Mouse (Mus musculus): ENCODE data around the gene Ipmk. TPM values are rescaled to one million over a fixed set of nuclear protein-coding genes. Genes with fewer than 3 reads are reported as not detected.

Gene Ipmk
- polyA plus RNA-seq, 1 experiment from 2014 or later, result 25.8 TPM

- no peaks in the 10 kb centered on the region for H3K27me3 ChIP-seq (ENCODE audit: control insufficient read depth, insufficient read depth, low read length)
- H3K36me3 ChIP-seq (ENCODE audit: control insufficient read depth, insufficient read depth, low read length), result no peaks in the 10 kb centered on the region
- no peak overlapping the region for H3K4me2 ChIP-seq (ENCODE audit: low read depth, low read length, severe bottlenecking)
- ATAC-seq (replicated peaks; ENCODE audit: low FRiP score), result no peak
- no peaks in the 10 kb centered on the region for H3K9me3 ChIP-seq (ENCODE audit: control insufficient read depth, low read length)
- DNase-seq (ENCODE audit: low spot score), result no peak
- no peak overlapping the region for H3K9ac ChIP-seq (ENCODE audit: low read length)
- no peak overlapping the region for H3K4me3 ChIP-seq (ENCODE audit: low read depth, low read length)
- no peak overlapping the region for H3K27ac ChIP-seq (ENCODE audit: low read depth, low read length)
- 0 out of 2 replicates have a peak, but pooled peaks cover 2% of the 10 kb centered on the region for H3K4me1 ChIP-seq (replicated peaks; ENCODE audit: control insufficient read depth, insufficient read depth, low read length)
- WGBS, result 92% methylated on average over 10 of the region's 10 CpGs
Measured at GRCm38 (mm10) chr10:71363858-71364257, 16.3 kb downstream of the Ipmk start.

DNA sequence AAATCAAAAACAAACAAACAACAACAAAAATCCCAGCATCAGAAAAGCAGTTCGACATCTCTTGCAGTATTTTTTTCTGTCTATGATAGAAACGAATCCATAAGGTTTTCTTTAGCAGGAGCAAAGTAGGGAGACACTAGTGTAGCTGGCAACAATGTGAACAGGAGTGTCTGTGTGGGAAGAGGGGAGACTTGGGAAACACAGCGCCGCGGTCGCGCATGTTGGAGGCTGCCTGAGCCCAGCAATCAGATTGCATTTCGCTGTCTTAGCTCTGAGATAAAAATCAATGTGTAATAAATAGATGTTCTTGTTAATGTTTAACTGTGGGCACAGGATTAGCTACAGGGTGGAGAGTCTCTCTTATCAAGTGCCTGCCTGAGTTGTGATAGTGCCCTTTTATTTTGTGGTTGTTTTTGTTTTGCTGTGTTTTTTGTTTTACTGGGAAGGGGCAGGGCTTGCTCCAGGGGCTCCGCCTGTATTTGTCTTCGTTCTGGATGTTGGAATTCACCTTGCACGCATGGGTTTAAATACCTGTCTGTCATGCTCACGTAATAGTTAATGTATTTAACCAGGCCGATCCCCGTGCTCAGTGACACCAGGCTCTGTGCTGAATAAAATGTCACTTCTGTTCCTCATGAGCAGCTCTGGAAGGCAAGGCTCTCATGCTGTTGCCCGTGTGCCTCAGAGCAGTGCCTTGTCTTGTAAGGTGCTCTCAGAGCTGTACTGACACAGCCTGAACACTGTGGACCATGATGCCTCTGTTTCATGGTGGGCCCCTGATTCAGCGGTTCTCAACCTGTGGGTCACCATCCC is 20.8 kb downstream of the Ipmk start:
- 93% methylated on average over 16 of the region's 16 CpGs for WGBS
- H3K9ac ChIP-seq (ENCODE audit: low read length), result no peak overlapping the region
- H3K4me2 ChIP-seq (ENCODE audit: low read depth, low read length, severe bottlenecking), result no peak overlapping the region
- no peak overlapping the region for H3K27ac ChIP-seq (ENCODE audit: low read depth, low read length)
- DNase-seq (ENCODE audit: low spot score), result no peak
- H3K36me3 ChIP-seq (ENCODE audit: control insufficient read depth, insufficient read depth, low read length), result no peaks in the 10 kb centered on the region
- no peaks in the 10 kb centered on the region for H3K27me3 ChIP-seq (ENCODE audit: control insufficient read depth, insufficient read depth, low read length)
- ATAC-seq (replicated peaks; ENCODE audit: low FRiP score), result no peak
- H3K9me3 ChIP-seq (ENCODE audit: control insufficient read depth, low read length), result no peaks in the 10 kb centered on the region
- H3K4me1 ChIP-seq (replicated peaks; ENCODE audit: control insufficient read depth, insufficient read depth, low read length), result no peaks in the 10 kb centered on the region
- no peak overlapping the region for H3K4me3 ChIP-seq (ENCODE audit: low read depth, low read length)

- H3K4me1 ChIP-seq (replicated peaks; ENCODE audit: control insufficient read depth, insufficient read depth, low read length), result no peaks in the 10 kb centered on the region
- DNase-seq (ENCODE audit: low spot score) (no peak), ATAC-seq (replicated peaks; ENCODE audit: low FRiP score) (no peak)
- WGBS, result 89% methylated on average over 3 of the region's 3 CpGs
- no peaks in the 10 kb centered on the region for H3K9me3 ChIP-seq (ENCODE audit: control insufficient read depth, low read length)
- no peaks in the 10 kb centered on the region for H3K27me3 ChIP-seq (ENCODE audit: control insufficient read depth, insufficient read depth, low read length)
- no peaks in the 10 kb centered on the region for H3K36me3 ChIP-seq (ENCODE audit: control insufficient read depth, insufficient read depth, low read length)
- H3K4me2 ChIP-seq (ENCODE audit: low read depth, low read length, severe bottlenecking), result no peak overlapping the region
- H3K4me3 ChIP-seq (ENCODE audit: low read depth, low read length), result no peak overlapping the region
- H3K9ac ChIP-seq (ENCODE audit: low read length), result no peak overlapping the region
- no peak overlapping the region for H3K27ac ChIP-seq (ENCODE audit: low read depth, low read length)
Measured at GRCm38 (mm10) chr10:71369466-71369865, 21.9 kb downstream of the Ipmk start.

DNA sequence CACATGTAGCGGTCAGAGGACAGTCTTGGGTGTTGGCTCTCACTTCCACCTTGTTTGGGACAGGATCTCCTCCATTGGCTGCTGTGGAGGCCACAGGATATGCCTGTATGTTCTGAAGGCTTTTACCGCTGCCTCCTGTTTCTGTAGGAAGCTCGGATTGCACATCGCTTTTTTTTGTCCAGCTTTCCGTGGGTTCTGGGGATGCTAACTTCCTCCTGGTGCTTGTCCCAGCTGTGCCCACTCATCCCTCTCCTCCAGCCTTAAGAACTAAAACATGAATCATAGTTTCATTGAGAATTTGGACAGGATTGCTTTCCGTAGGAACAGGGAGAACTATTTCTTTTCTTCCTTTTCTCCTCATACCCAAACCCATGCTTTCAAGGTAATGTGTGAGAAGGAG is 24.3 kb downstream of the Ipmk start:
- Histone ChIP-seq H3K4me3 (ENCODE audit: low read depth, low read length) (no peak overlapping the region), H3K9me3 (ENCODE audit: control insufficient read depth, low read length) (no peaks in the 10 kb centered on the region), H3K27ac (ENCODE audit: low read depth, low read length) (no peak overlapping the region), H3K4me1 (replicated peaks; ENCODE audit: control insufficient read depth, insufficient read depth, low read length) (no peaks in the 10 kb centered on the region), H3K36me3 (ENCODE audit: control insufficient read depth, insufficient read depth, low read length) (no peaks in the 10 kb centered on the region), H3K9ac (ENCODE audit: low read length) (no peak overlapping the region), H3K27me3 (ENCODE audit: control insufficient read depth, insufficient read depth, low read length) (no peaks in the 10 kb centered on the region), H3K4me2 (ENCODE audit: low read depth, low read length, severe bottlenecking) (no peak overlapping the region)
- WGBS, result 91% methylated on average over 6 of the region's 6 CpGs
- DNase-seq (ENCODE audit: low spot score) (no peak), ATAC-seq (replicated peaks; ENCODE audit: low FRiP score) (no peak)

GRCm38 (mm10) chr10:71373706-71374105 is 26.1 kb downstream of the Ipmk start:
- WGBS, result 93% methylated on average over 11 of the region's 11 CpGs
- no peaks in the 10 kb centered on the region for H3K27me3 ChIP-seq (ENCODE audit: control insufficient read depth, insufficient read depth, low read length)
- no peak overlapping the region for H3K4me2 ChIP-seq (ENCODE audit: low read depth, low read length, severe bottlenecking)
- H3K36me3 ChIP-seq (ENCODE audit: control insufficient read depth, insufficient read depth, low read length), result no peaks in the 10 kb centered on the region; the same call in 1 of the 2 replicates
- H3K4me1 ChIP-seq (replicated peaks; ENCODE audit: control insufficient read depth, insufficient read depth, low read length), result no peaks in the 10 kb centered on the region
- no peak for DNase-seq (ENCODE audit: low spot score)
- H3K27ac ChIP-seq (ENCODE audit: low read depth, low read length), result no peak overlapping the region
- H3K9me3 ChIP-seq (ENCODE audit: control insufficient read depth, low read length), result no peaks in the 10 kb centered on the region
- H3K9ac ChIP-seq (ENCODE audit: low read length), result no peak overlapping the region
- ATAC-seq (replicated peaks; ENCODE audit: low FRiP score), result no peak
- no peak overlapping the region for H3K4me3 ChIP-seq (ENCODE audit: low read depth, low read length)

DNA sequence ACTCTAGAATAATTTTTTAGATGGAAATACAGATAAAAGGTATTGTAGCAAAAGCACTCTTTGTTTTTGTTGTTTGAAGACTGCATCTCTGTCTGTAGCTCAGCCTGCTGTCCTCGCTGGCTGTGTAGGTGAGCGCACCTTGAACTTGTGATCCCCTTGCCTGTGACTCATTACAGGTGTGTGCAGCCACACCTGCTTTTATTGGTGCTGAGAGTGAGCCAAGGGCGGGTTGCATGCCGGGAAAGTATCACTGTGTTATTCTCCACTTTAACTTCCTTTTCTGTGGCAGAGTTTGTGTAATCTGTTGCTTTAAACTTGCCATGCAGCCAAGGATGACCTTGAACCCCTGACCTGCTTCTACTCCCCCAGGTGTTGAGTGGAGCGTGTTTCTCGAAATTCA is 28.5 kb downstream of the Ipmk start:
- DNase-seq (ENCODE audit: low spot score), result no peak
- no peaks in the 10 kb centered on the region; the same call in 1 of the 2 replicates for H3K36me3 ChIP-seq (ENCODE audit: control insufficient read depth, insufficient read depth, low read length)

DNA sequence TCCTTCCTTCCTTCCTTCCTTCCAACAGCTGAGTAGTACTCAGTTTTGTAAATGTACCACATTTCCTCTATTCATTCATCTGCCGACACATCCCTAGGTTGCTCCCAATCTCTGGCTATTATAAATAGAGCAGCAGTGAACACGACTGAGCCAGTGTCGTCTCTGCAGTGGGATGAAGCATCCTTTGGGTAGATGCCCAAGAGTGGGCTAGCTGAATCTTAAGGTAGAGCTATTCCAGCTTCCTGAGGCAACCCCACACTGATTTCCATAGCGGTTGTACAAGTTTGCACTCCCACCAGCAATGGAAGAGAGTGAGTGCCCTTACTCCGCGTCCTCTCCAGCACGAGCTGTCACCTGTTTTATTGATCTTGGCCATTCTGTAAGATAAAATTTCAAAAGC is 32.8 kb downstream of the Ipmk start:
- no peak overlapping the region for H3K9ac ChIP-seq (ENCODE audit: low read length)
- DNase-seq (ENCODE audit: low spot score), result no peak
- no peaks in the 10 kb centered on the region for H3K9me3 ChIP-seq (ENCODE audit: control insufficient read depth, low read length)
- WGBS, result 98% methylated on average over 7 of the region's 7 CpGs
- ATAC-seq (replicated peaks; ENCODE audit: low FRiP score), result no peak
- H3K27me3 ChIP-seq (ENCODE audit: control insufficient read depth, insufficient read depth, low read length), result no peaks in the 10 kb centered on the region
- no peaks in the 10 kb centered on the region; the same call in 1 of the 2 replicates for H3K36me3 ChIP-seq (ENCODE audit: control insufficient read depth, insufficient read depth, low read length)
- no peak overlapping the region for H3K4me2 ChIP-seq (ENCODE audit: low read depth, low read length, severe bottlenecking)
- no peak overlapping the region for H3K4me3 ChIP-seq (ENCODE audit: low read depth, low read length)
- no peaks in the 10 kb centered on the region for H3K4me1 ChIP-seq (replicated peaks; ENCODE audit: control insufficient read depth, insufficient read depth, low read length)
- no peak overlapping the region for H3K27ac ChIP-seq (ENCODE audit: low read depth, low read length)

More for the DNA sequence above, 28.5 kb downstream of the Ipmk start:
- no peaks in the 10 kb centered on the region for H3K9me3 ChIP-seq (ENCODE audit: control insufficient read depth, low read length)
- no peak overlapping the region for H3K9ac ChIP-seq (ENCODE audit: low read length)
- WGBS, result 92% methylated on average over 6 of the region's 6 CpGs
- H3K27ac ChIP-seq (ENCODE audit: low read depth, low read length), result no peak overlapping the region
- no peak overlapping the region for H3K4me2 ChIP-seq (ENCODE audit: low read depth, low read length, severe bottlenecking)
- ATAC-seq (replicated peaks; ENCODE audit: low FRiP score), result no peak
- H3K27me3 ChIP-seq (ENCODE audit: control insufficient read depth, insufficient read depth, low read length), result no peaks in the 10 kb centered on the region
- H3K4me1 ChIP-seq (replicated peaks; ENCODE audit: control insufficient read depth, insufficient read depth, low read length), result no peaks in the 10 kb centered on the region
- H3K4me3 ChIP-seq (ENCODE audit: low read depth, low read length), result no peak overlapping the region

DNA sequence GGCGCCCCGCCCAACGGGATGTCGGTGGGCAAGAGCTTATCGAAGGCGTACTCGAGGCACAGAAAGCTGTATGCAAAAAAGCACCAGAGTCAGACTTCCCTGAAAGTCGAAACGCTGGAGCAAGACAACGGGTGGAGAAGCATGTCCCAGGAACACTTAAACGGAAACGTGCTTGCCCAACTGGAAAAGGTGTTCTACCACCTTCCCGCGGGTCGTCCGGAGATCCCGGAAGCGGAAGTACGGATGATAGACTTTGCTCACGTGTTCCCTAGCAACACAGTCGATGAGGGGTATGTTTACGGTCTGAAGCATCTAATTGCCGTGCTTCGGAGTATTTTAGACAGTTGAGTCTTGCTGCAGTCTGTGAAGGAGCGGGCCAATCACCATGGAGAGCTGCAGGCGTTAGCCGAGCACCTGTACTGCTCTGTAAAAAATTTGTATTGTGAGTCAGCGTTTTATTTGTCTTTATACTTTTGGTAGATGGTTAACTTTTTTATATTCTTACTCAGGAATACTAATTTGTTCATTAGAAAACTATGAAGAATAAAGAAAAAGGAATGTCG is 34.0 kb downstream of the Ipmk start:
- ATAC-seq (replicated peaks; ENCODE audit: low FRiP score), result no peak
- Histone ChIP-seq H3K9me3 (ENCODE audit: control insufficient read depth, low read length) (no peaks in the 10 kb centered on the region), H3K9ac (ENCODE audit: low read length) (no peak overlapping the region), H3K27ac (ENCODE audit: low read depth, low read length) (no peak overlapping the region), H3K4me3 (ENCODE audit: low read depth, low read length) (no peak overlapping the region), H3K4me1 (replicated peaks; ENCODE audit: control insufficient read depth, insufficient read depth, low read length) (no peaks in the 10 kb centered on the region), H3K4me2 (ENCODE audit: low read depth, low read length, severe bottlenecking) (no peak overlapping the region), H3K36me3 (ENCODE audit: control insufficient read depth, insufficient read depth, low read length) (no peaks in the 10 kb centered on the region; the same call in 1 of the 2 replicates), H3K27me3 (ENCODE audit: control insufficient read depth, insufficient read depth, low read length) (no peaks in the 10 kb centered on the region)
- 92% methylated on average over 29 of the region's 29 CpGs for WGBS
- DNase-seq (ENCODE audit: low spot score), result no peak

GRCm38 (mm10) chr10:71382109-71382508 is 34.5 kb downstream of the Ipmk start:
- Histone ChIP-seq H3K27ac (ENCODE audit: low read depth, low read length) (no peak overlapping the region), H3K9me3 (ENCODE audit: control insufficient read depth, low read length) (no peaks in the 10 kb centered on the region), H3K9ac (ENCODE audit: low read length) (no peak overlapping the region), H3K36me3 (ENCODE audit: control insufficient read depth, insufficient read depth, low read length) (no peaks in the 10 kb centered on the region; the same call in 1 of the 2 replicates), H3K27me3 (ENCODE audit: control insufficient read depth, insufficient read depth, low read length) (no peaks in the 10 kb centered on the region), H3K4me1 (replicated peaks; ENCODE audit: control insufficient read depth, insufficient read depth, low read length) (no peaks in the 10 kb centered on the region), H3K4me2 (ENCODE audit: low read depth, low read length, severe bottlenecking) (no peak overlapping the region), H3K4me3 (ENCODE audit: low read depth, low read length) (no peak overlapping the region)
- DNase-seq (ENCODE audit: low spot score) (no peak), ATAC-seq (replicated peaks; ENCODE audit: low FRiP score) (no peak)
- WGBS, result 84% methylated on average over 7 of the region's 7 CpGs
